ENCODE assay signal across 12 mouse cellular contexts in the genomic region with DNA sequence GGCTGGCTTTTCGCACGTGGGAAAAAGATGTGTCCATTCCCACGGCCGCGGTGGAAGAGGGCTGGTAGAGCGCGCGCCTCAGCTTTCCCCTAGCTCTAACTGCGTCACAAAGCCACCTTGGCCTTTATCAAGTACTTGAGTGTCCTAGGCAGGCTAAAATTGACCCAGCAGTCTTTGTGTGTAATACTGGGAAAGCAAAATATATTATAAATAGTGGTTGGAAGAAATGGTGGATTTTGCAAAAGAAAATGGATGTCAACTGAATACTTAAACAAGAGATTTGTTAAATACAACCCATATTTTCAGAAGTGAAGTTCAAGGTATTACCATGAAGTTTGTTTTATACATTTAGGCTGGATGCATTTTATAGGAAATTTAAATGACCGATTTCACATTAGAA. TPM values are rescaled to one million over a fixed set of nuclear protein-coding genes. Genes with fewer than 3 reads are reported as not detected.
"Had no signal": no experiment of that assay in that cellular context is flagged by ENCODE, and none has a peak within 500 bp of the region (broad histone marks: within the 10 kb centered on the region; RNA-seq: fewer than 3 reads in every experiment).

Gene 1700034I23Rik, minus strand, starts transcription at position 101 of the 400 bp plus-strand sequence.

RNA-seq across cellular contexts. Expression of gene 1700034I23Rik, which starts in this region (rescaled TPM):
- total RNA-seq: liver, adult 2 months; megakaryocyte progenitor cell, adult 5-6 weeks; megakaryocyte-erythroid progenitor cell, adult 5-6 weeks; midbrain, postnatal 0 days; monocyte, adult 5-6 weeks had no signal
- polyA plus RNA-seq: limb, embryonic 10.5 days; liver, adult 2 months; liver, embryonic 12.5 days; liver, embryonic 15.5 days; lung, adult 2 months; macrophage; myocyte; neural tube, embryonic 11.5 days had no signal
